Mouse (Mus musculus) monocyte, adult 2 months (primary cell): ENCODE data around the gene Adtrp.

Source experiments
- DNase-seq, 2 experiments: peaks; one replicate each; pipeline ENCODE4 v3.0.0; 2022; ENCODE audit warnings: low spot score in 2 of 2, low read depth in 1 of 2

Gene Adtrp

DNA sequence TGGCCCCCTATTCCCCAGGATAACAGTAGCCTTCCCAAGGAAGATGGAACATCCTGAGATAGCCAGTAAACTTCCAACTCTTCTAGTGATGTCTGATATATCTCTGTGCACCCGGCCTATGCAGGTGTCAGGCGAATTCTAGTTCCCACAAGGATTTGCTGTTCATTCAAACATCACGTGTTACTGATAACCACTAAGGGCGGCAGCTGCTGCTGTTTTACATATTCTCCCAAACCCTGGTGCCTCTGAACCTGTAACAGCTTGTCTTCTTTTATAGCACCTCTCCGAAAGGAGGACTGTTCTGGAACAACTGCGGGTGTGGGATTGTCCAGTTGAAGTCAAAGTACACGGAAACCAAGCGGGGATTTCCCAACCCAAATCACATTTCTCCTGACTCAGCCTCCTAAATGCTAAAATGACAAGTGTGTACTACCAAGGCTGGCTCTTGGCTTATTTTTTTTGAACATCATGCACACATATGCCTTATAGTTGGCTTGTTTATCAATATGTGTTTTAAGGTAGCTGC, 13.8 kb downstream of the Adtrp start:
- DNase-seq: no peak

- no peak for DNase-seq
Observed at GRCm38 (mm10) chr13:41828296-41828754, 19.2 kb downstream of the Adtrp start.

DNA sequence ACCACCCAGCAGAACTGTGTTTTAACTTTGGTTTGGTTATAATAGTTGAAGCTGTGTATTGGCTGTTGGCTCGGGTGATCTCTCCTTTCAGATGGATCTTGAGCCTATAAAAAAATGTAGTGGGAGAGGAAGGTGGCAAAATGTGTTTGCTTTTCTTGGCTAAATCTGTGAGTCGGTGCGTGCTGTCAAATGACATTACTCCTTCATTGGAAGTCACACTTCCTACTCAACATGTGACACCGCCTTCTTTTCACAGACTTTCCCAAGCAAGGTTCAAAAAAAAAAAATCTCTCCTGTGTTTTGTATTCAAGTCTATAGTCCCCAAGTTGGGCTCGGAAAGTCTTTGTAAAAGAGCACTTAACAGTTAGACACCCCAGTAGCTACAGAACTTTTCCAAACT, 19.9 kb downstream of the Adtrp start:
- DNase-seq: no peak

DNA sequence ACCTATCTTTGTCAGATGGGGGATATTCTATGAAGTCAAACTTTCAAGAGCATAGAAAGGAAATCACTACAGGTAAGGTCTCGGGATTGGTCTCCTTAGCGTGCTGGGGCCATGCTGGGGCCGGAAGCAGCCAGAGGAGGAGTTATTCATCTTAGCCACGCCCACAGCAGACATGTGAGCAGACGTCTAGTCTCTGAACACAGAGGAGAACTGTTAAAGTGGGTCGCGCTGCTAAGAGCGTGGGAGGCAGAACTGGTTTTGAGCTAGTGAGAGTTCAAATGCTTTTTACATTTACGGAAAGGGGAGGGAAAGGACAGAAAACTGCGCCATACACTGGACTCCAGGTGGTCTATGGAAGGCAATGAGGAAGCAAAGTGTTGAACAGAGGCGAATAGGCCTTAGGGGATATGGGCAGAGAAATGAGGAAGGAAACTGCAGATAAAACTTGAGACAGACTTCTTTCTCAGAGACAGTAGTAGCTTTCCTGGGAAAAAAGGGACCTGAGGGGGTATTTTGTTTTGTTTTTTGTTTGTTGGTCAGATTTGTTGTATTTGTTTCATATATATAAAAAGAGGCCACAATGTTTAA, 22.0 kb downstream of the Adtrp start:
- DNase-seq: no peak

GRCm38 (mm10) chr13:41823077-41823476, 24.4 kb downstream of the Adtrp start:
- DNase-seq: no peak

DNA sequence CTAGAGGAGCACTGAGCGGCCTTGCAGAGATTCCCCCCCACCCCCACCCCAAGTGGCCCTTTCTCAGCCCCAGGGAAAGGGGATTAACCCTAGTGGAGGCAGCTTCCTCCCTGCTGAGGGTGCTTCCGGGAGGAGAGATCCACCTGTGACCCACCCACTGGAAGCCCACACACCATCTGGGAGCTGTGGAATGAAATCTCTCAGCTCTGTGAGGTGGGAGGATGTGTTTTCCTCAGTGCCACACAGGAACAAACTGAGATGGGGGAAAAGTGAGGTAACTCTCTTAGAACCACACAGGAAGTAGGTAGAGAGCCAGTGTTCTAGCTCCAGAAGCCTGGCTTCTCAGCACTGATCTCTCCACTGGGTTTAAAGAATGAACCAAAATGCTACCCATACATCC, 24.9 kb downstream of the Adtrp start:
- no peak for DNase-seq

- no peak for DNase-seq
Observed at GRCm38 (mm10) chr13:41822091-41822490, 25.4 kb downstream of the Adtrp start.

DNA sequence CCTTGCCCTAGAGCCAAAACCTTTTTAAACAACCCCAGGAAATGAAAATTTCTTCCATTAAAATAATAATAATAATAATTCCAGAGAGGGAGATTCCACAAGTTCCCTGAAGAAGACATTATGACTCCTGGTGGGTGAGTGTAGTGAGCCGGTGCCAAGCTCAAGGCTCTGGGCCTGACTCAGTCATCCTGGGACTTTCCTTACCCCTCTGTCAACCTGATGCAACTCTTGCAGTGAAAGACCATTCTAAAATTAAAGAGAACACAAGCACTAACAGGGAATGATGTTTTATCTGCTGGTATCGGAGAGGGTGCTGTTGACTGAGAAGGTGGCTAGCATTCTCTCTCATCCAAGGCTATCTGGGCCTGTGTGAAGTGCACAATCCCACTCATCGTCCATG, 26.5 kb downstream of the Adtrp start:
- no peak for DNase-seq

DNA sequence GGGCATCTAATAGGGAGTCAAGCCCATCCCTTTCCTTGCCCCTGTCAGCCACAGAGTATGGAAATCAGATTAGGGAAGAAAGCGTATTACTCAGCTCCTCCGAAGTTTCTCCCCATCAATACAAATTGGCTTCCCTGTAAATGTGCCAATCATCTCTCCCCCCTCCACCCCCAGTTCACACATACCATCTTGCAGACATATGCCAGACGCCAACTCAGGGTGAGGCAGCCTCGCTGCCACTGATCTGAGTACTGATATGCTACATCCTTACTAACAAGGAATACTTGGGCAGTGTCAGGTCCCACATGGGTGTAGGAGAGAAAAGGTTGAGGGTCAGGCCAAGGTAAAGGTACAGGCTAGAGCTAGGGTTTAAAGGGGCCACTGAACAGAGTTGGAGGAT, 27.6 kb downstream of the Adtrp start:
- DNase-seq: no peak

DNA sequence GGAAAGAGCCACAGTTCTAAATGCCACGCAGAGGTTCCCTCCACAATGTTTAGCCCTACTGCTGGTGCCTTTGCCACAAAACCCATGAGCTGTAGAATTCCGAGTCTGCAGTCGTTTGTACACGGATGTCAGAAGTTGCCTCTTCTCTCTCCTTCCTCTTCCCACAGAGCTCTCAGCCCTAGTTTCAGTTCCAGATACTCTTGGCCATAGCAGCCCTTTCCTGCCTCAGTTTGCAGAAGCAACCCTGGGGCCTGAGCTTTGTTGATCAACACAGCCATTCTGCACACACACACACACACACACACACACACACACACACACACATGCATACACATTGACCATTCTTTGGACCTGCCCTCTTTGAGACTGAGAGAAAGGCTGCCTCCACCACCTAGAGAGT, 28.0 kb downstream of the Adtrp start:
- DNase-seq: peak; percentile 14 to 30

- no peak for DNase-seq
Observed at GRCm38 (mm10) chr13:41817583-41817982, 29.9 kb downstream of the Adtrp start.

- no peak for DNase-seq
Observed at GRCm38 (mm10) chr13:41816643-41817042, 30.8 kb downstream of the Adtrp start.

GRCm38 (mm10) chr13:41810776-41811175, 36.7 kb downstream of the Adtrp start:
- no peak for DNase-seq

DNA sequence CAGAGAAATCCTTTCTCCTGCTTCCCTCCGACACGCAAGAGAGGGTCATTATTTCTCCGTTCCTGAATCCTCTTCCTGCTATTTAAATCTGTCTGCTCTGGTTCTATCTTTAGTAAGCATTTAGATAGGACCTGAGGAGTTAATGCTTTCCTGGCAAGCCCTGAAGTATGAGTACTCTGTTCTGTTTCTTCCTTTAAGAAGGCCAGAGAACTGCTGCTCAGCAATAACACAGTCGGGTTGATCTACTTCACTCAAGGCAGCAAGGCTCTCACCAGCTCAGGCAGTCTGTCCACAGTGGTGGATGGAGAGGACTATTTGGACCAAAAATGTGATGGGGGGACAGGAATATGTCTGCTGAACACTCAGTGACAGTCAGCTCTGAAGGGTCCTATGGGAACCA, 39.7 kb downstream of the Adtrp start:
- DNase-seq: no peak

DNA sequence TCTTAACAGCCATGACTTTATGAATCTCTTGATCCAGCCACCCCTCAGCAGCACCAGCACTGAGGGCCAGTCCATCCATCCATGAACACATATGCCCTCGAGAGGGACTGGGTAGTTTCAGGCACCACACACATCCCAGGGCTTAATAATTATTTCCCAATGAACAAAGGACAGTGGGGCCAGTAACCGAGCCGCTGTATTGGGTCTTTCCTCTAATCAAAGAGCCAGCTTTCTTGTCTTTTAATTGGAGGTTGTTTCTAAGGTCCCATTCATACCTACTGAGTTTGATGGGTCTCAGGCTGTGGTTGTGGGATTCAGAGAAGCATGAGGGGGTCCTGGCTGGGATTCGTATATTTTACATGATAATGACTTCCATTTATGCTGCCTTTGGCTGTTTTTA, 40.2 kb downstream of the Adtrp start:
- DNase-seq: no peak

DNA sequence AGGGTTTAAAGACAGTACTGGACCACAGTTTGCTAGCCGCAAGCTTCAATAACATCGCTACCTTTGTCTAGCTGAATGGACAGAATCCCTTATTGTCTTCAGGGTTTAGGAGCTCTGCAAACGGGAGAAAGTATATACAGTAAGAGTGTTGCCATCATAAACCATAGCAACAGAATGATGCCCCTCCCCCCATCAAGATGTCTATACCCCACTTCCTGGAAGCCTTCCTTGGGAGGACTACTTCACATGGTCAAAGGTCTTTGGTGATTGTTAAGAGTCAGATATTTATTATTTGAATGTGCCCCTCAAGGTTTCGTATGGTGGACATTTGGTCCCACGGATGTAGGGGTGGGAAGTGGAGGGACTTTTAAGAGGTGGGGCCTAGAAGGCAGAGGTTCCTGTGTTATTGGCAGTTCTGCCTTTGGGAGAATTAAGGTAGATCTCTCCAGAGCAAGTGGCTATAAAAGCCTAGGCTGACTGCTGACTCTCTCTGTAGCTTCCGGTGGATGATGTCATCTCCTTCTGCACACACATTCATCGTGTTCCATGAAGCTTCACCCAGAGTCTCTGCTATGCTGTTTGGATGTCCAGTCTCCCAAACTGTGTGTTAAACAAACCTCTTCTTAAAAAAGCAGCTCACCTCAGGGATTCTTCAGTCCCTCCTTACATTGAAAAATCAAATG, 42.2 kb downstream of the Adtrp start:
- no peak for DNase-seq

DNA sequence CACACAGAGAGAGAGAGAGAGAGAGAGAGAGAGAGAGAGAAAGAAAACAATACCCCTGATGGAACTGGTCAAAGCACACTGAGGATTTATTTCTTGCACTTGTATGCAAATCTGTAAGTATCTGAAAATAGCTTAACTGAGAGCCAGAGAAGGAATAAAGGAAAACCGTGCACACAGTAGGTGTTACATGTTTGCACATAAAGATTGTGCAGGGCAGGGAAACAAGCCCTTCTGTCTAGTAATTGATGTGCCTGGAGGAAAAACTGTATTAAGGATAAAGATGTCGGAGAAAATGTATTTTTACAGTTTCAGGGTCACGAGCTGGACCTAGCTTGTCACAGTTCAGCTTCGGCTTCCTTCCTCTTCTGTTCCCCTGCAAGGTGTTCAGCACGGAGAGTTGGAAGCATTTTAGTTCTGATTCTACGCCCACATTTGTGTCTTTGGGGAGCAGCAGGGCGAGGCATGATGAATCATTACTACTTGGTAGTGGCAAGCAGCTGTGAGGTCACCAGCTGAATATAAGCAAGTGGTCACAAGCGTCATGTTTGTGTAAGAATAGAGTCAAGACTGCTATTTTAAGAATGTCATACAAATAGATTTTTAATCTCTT, 43.7 kb downstream of the Adtrp start:
- DNase-seq: no peak

DNA sequence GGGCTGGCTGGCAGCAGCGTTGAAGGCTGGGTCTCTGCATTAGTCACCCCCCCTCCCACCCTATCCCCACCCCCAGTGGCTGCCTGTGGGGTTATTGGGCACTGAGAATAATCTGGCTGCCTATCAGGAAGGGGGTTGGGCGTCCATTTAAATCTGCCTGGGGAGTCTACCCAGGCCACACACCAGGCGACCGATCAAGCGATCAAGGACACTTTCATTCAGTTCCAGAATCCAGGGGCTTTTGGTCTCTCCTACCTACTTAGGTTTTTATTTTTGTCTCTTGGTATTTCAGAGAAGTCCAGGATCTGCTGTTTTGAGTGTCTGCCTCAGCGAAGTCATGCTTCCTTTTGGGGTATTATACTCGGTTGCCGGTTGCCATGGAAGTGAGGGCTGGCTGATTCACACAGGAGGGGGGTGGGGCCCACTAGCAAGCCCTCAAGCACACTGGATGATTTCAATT, 46.3 kb downstream of the Adtrp start:
- no peak for DNase-seq

GRCm38 (mm10) chr13:41792849-41793248, 54.6 kb downstream of the Adtrp start:
- DNase-seq: no peak

- DNase-seq: no peak
Observed at GRCm38 (mm10) chr13:41787863-41788536, 59.5 kb downstream of the Adtrp start.

DNA sequence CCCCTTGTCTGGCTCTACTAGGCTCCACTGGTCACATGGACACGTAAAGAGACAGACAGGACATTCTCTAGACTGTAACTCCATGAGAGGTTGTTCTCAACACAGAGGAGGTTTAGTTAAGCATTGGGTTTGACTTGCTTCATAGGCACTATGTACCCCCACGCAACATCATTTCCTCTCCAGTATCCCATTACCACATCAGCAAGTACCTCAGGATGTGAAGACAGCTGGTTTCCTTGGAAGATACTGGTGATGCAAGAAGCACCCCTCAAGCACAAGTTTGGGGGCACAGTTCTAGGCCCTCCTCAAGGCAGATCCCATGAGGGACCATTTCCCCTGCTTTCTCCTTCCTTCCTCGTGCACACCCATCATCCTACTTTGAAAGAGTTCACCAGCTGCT, 60.8 kb downstream of the Adtrp start:
- DNase-seq: no peak
